Mouse (Mus musculus): Measurements from ENCODE around the gene Thra. TPM values are rescaled to one million over a fixed set of nuclear protein-coding genes. Genes with fewer than 3 reads are reported as not detected.
A peak's percentile ranks its signal among the peaks of the same experiment; 100 is the strongest.

Thra gene
- total RNA-seq, 2 experiments from 2014 or later, result 75.4 to 89.1 TPM

GRCm38 (mm10) chr11:98795714-98796514 is 55.5 kb downstream of the Thra start:
- DNase-seq, result peak; percentile 64

- DNase-seq, result peak; percentile 56
Measured at GRCm38 (mm10) chr11:98796515-98797216, 56.2 kb downstream of the Thra start.

GRCm38 (mm10) chr11:98797306-98797705 is 56.9 kb downstream of the Thra start:
- DNase-seq, result peak; percentile 29

- DNase-seq, result no peak
Measured at GRCm38 (mm10) chr11:98797909-98798308, 57.5 kb downstream of the Thra start.

- DNase-seq, result no peak
Measured at GRCm38 (mm10) chr11:98804605-98805004, 64.2 kb downstream of the Thra start, which contains the start of gene Casc3. Gene Casc3, plus strand, starts transcription at chr11:98804905.

- DNase-seq, result no peak
Measured at GRCm38 (mm10) chr11:98808417-98808816, 68.0 kb downstream of the Thra start.

GRCm38 (mm10) chr11:98809457-98810290 is 69.2 kb downstream of the Thra start:
- peak; percentile 98 for DNase-seq

- DNase-seq, result no peak
Measured at GRCm38 (mm10) chr11:98810686-98811085, 70.2 kb downstream of the Thra start.

GRCm38 (mm10) chr11:98816706-98817239 is 76.3 kb downstream of the Thra start:
- no peak for DNase-seq

Other genes starting within 250 kb of the Thra start
- under 1 TPM in 1 of 2 experiments, not detected in 1; 0.15 TPM for gene Ikzf3, start 194.6 kb upstream of the Thra start, total RNA-seq (2021)
- not detected for gene Zpbp2, start 189.5 kb upstream of the Thra start, total RNA-seq (2021)
- gene Ormdl3, start 153.3 kb upstream of the Thra start, total RNA-seq (2021), result 10 to 100 TPM; 19.9 to 28.2 TPM
- gene Lrrc3c, start 142.3 kb upstream of the Thra start, total RNA-seq (2021), result not detected
- 1 to 10 TPM; 3.1 to 6.4 TPM for gene Gm12355, start 115.0 kb upstream of the Thra start, total RNA-seq (2021)
- 1 to 10 TPM; 1.3 to 2.4 TPM for gene Gsdma3, start 114.3 kb upstream of the Thra start, total RNA-seq (2021)
- not detected for gene Gsdma2, start 93.9 kb upstream of the Thra start, total RNA-seq (2021)
- under 1 TPM; 0.23 to 0.24 TPM for gene Gsdma, start 76.3 kb upstream of the Thra start, total RNA-seq (2021)
- gene Psmd3, start 58.1 kb upstream of the Thra start, total RNA-seq (2021), result 10 to 100 TPM; 86.2 to 91.5 TPM
- not detected for gene Csf3, start 39.4 kb upstream of the Thra start, total RNA-seq (2021)
- 10 to 100 TPM; 42.7 to 46.9 TPM for gene Med24, start 11.2 kb upstream of the Thra start, total RNA-seq (2021)
- 100 to 1,000 TPM in 1 of 2 experiments, 10 to 100 TPM in 1; 98.0 to 119 TPM for gene Nr1d1, start 34.7 kb downstream of the Thra start, total RNA-seq (2021)
- gene Msl1, start 54.9 kb downstream of the Thra start, total RNA-seq (2021), result 10 to 100 TPM; 51.3 to 63.6 TPM
- 10 to 100 TPM; 13.9 to 15.0 TPM for gene Casc3, start 64.3 kb downstream of the Thra start, total RNA-seq (2021)
- under 1 TPM; 0.23 to 0.40 TPM for gene Rapgefl1, start 96.1 kb downstream of the Thra start, total RNA-seq (2021)
- 1 to 10 TPM; 4.1 to 4.9 TPM for gene Wipf2, start 123.0 kb downstream of the Thra start, total RNA-seq (2021)
- gene Cdc6, start 167.2 kb downstream of the Thra start, total RNA-seq (2021), result under 1 TPM; 0.13 to 0.56 TPM
- 10 to 100 TPM in 1 of 2 experiments, 1 to 10 TPM in 1; 9.4 to 12.8 TPM for gene Rara, start 187.2 kb downstream of the Thra start, total RNA-seq (2021)
- gene Gjd3, start 242.4 kb downstream of the Thra start, total RNA-seq (2021), result not detected